Mouse (Mus musculus) liver, embryonic 18 days (tissue): Measurements from ENCODE around the gene Uba3. TPM values are rescaled to one million over a fixed set of nuclear protein-coding genes. Genes with fewer than 3 reads are reported as not detected.

Experiments
- polyA plus RNA-seq: library from polyadenylated mRNA; depleted of rRNA; stranded (reverse); fragments of >200 nt; gene quantifications from 2 replicates; pipeline ENCODE4 v1.2.3, GENCODE M21; 2012; rRNA removed

Uba3 gene
- polyA plus RNA-seq = 25.6 and 26.4 TPM in 2 replicates

GRCm38 (mm10) chr6:97205439-97205885 lies at the start of gene Uba3:
Gene Uba3, minus strand, starts transcription at chr6:97205647.

GRCm38 (mm10) chr6:97252711-97253221 lies 47.3 kb upstream of the Uba3 start, which contains the start of gene Lmod3:
Gene Lmod3, minus strand, starts transcription at chr6:97252759.

GRCm38 (mm10) chr6:97210191-97210961 lies 4.9 kb upstream of the Uba3 start, which contains the start of gene Arl6ip5:
Gene Arl6ip5, plus strand, starts transcription at chr6:97210689.

GRCm38 (mm10) chr6:97178491-97179366 lies 26.7 kb downstream of the Uba3 start, which contains the start of gene Tmf1:
Gene Tmf1, minus strand, starts transcription at chr6:97179122.

GRCm38 (mm10) chr6:97148383-97149251 lies 56.8 kb downstream of the Uba3 start, which contains the start of gene Eogt:
Gene Eogt, minus strand, starts transcription at chr6:97149182.

Other genes with a start within 250 kb of the Uba3 start
- gene Fam19a4, start 145.2 kb downstream of the Uba3 start, polyA plus RNA-seq = not detected in 2 replicates
- 2.9 and 3.4 TPM in 2 replicates for gene Eogt, start 56.5 kb downstream of the Uba3 start, polyA plus RNA-seq
- gene Tmf1, start 26.5 kb downstream of the Uba3 start, polyA plus RNA-seq = 1.5 and 1.7 TPM in 2 replicates
- 27.1 and 28.3 TPM in 2 replicates for gene Arl6ip5, start 5.0 kb upstream of the Uba3 start, polyA plus RNA-seq
- gene Lmod3, start 47.1 kb upstream of the Uba3 start, polyA plus RNA-seq = 0.02 and 0.05 TPM in 2 replicates